Mouse (Mus musculus): Measurements from ENCODE around the gene Dnajc11. TPM values are rescaled to one million over a fixed set of nuclear protein-coding genes. Genes with fewer than 3 reads are reported as not detected.

The Dnajc11 gene
- polyA plus RNA-seq, 1 experiment from 2014 or later = 84.3 TPM

GRCm38 (mm10) chr4:151904098-151904497, 29.4 kb upstream of the Dnajc11 start:
- no peak overlapping the region for H3K9ac ChIP-seq
- no peaks in the 10 kb centered on the region for H3K36me3 ChIP-seq
- H3K27ac ChIP-seq = no peak overlapping the region
- 68% methylated on average over 11 of the region's 11 CpGs for WGBS
- no peaks in the 10 kb centered on the region for H3K9me3 ChIP-seq
- no peak for ATAC-seq (ENCODE audit: low FRiP score)
- H3K4me2 ChIP-seq = no peak overlapping the region
- no peak overlapping the region for H3K4me3 ChIP-seq
- H3K4me1 ChIP-seq (replicated peaks) = peaks cover 31% of the 10 kb centered on the region
- H3K27me3 ChIP-seq = 0 out of 2 replicates have a peak, but pooled peaks cover 15% of the 10 kb centered on the region

- Histone ChIP-seq H3K4me3 (no peak overlapping the region), H3K9ac (no peak overlapping the region), H3K36me3 (no peaks in the 10 kb centered on the region), H3K4me1 (replicated peaks) (peaks cover 26% of the 10 kb centered on the region), H3K27me3 (0 out of 2 replicates have a peak, but pooled peaks cover 15% of the 10 kb centered on the region), H3K27ac (no peak overlapping the region), H3K9me3 (no peaks in the 10 kb centered on the region), H3K4me2 (no peak overlapping the region)
- ATAC-seq (ENCODE audit: low FRiP score) = no peak
- WGBS = 81% methylated on average over 4 of the region's 4 CpGs
Measured at GRCm38 (mm10) chr4:151905621-151906020, 27.9 kb upstream of the Dnajc11 start.

- no peak overlapping the region for H3K4me3 ChIP-seq
- H3K4me1 ChIP-seq (replicated peaks) = peaks cover 23% of the 10 kb centered on the region
- no peaks in the 10 kb centered on the region for H3K9me3 ChIP-seq
- ATAC-seq (ENCODE audit: low FRiP score) = 0 out of 2 replicates have a peak, but pooled peaks have one; percentile 28
- no peak overlapping the region for H3K9ac ChIP-seq
- H3K27me3 ChIP-seq = 0 out of 2 replicates have a peak, but pooled peaks cover 8% of the 10 kb centered on the region
- H3K36me3 ChIP-seq = no peaks in the 10 kb centered on the region
- 71% methylated on average over 26 of the region's 26 CpGs for WGBS
- no peak overlapping the region for H3K27ac ChIP-seq
- 0 out of 2 replicates have a peak overlapping the region, but pooled peaks have one; percentile 8 for H3K4me2 ChIP-seq
Measured at GRCm38 (mm10) chr4:151907577-151908343, 25.7 kb upstream of the Dnajc11 start.

GRCm38 (mm10) chr4:151908809-151909208, 24.7 kb upstream of the Dnajc11 start:
- Histone ChIP-seq H3K9me3 (no peaks in the 10 kb centered on the region), H3K4me1 (replicated peaks) (peaks cover 23% of the 10 kb centered on the region), H3K4me2 (no peak overlapping the region), H3K27me3 (0 out of 2 replicates have a peak, but pooled peaks cover 7% of the 10 kb centered on the region), H3K36me3 (no peaks in the 10 kb centered on the region), H3K27ac (peak overlapping the region; percentile 67), H3K4me3 (no peak overlapping the region), H3K9ac (no peak overlapping the region)
- no peak for ATAC-seq (ENCODE audit: low FRiP score)
- 75% methylated on average over 8 of the region's 8 CpGs for WGBS

GRCm38 (mm10) chr4:151916271-151916670, 17.2 kb upstream of the Dnajc11 start:
- Histone ChIP-seq H3K27me3 (no peaks in the 10 kb centered on the region), H3K36me3 (no peaks in the 10 kb centered on the region), H3K9me3 (no peaks in the 10 kb centered on the region), H3K27ac (no peak overlapping the region), H3K4me2 (no peak overlapping the region), H3K9ac (no peak overlapping the region), H3K4me1 (replicated peaks) (peaks cover 6% of the 10 kb centered on the region), H3K4me3 (no peak overlapping the region)
- WGBS = 71% methylated on average over 10 of the region's 11 CpGs
- no peak for ATAC-seq (ENCODE audit: low FRiP score)

GRCm38 (mm10) chr4:151919135-151919840, 14.2 kb upstream of the Dnajc11 start:
- Histone ChIP-seq H3K4me3 (no peak overlapping the region), H3K4me1 (replicated peaks) (peaks cover 6% of the 10 kb centered on the region), H3K9ac (no peak overlapping the region), H3K27me3 (no peaks in the 10 kb centered on the region), H3K4me2 (no peak overlapping the region), H3K27ac (no peak overlapping the region), H3K36me3 (no peaks in the 10 kb centered on the region), H3K9me3 (no peaks in the 10 kb centered on the region; the same call in 1 of the 2 replicates)
- 67% methylated on average over 20 of the region's 20 CpGs for WGBS
- ATAC-seq (ENCODE audit: low FRiP score) = no peak

GRCm38 (mm10) chr4:151919900-151920643, 13.4 kb upstream of the Dnajc11 start:
- H3K4me3 ChIP-seq = peak overlapping the region; percentile 21
- no peaks in the 10 kb centered on the region for H3K36me3 ChIP-seq
- H3K9me3 ChIP-seq = no peaks in the 10 kb centered on the region; the same call in 1 of the 2 replicates
- peak; percentile 43; the same call in 1 of the 2 replicates for ATAC-seq (ENCODE audit: low FRiP score)
- H3K27ac ChIP-seq = no peak overlapping the region
- H3K4me1 ChIP-seq (replicated peaks) = peaks cover 6% of the 10 kb centered on the region
- no peaks in the 10 kb centered on the region for H3K27me3 ChIP-seq
- H3K9ac ChIP-seq = peak overlapping the region; percentile 53; the same call in 1 of the 2 replicates
- H3K4me2 ChIP-seq = peak overlapping the region; percentile 49
- WGBS = 24% methylated on average over 16 of the region's 16 CpGs

- Histone ChIP-seq H3K4me3 (no peak overlapping the region), H3K27ac (no peak overlapping the region), H3K4me1 (replicated peaks) (peaks cover 3% of the 10 kb centered on the region; the same call in 1 of the 2 replicates), H3K4me2 (no peak overlapping the region), H3K9me3 (no peaks in the 10 kb centered on the region; the same call in 1 of the 2 replicates), H3K9ac (no peak overlapping the region), H3K27me3 (no peaks in the 10 kb centered on the region), H3K36me3 (no peaks in the 10 kb centered on the region)
- no peak for ATAC-seq (ENCODE audit: low FRiP score)
- WGBS = 95% methylated on average over 3 of the region's 3 CpGs
Measured at GRCm38 (mm10) chr4:151922124-151922523, 11.4 kb upstream of the Dnajc11 start.

- H3K4me3 ChIP-seq = peak overlapping the region; percentile 100; the same call in 1 of the 2 replicates
- peak overlapping the region; percentile 26; the same call in 1 of the 2 replicates for H3K4me2 ChIP-seq
- WGBS = 82% methylated on average over 13 of the region's 13 CpGs
- H3K27ac ChIP-seq = no peak overlapping the region
- no peaks in the 10 kb centered on the region for H3K27me3 ChIP-seq
- H3K36me3 ChIP-seq = no peaks in the 10 kb centered on the region
- no peak overlapping the region for H3K9ac ChIP-seq
- H3K9me3 ChIP-seq = no peaks in the 10 kb centered on the region
- peaks cover 21% of the 10 kb centered on the region for H3K4me1 ChIP-seq (replicated peaks)
- peak; percentile 85 for ATAC-seq (ENCODE audit: low FRiP score)
Measured at GRCm38 (mm10) chr4:151932576-151933504, 651 bp upstream of the Dnajc11 start.

GRCm38 (mm10) chr4:151934215-151934572, 703 bp downstream of the Dnajc11 start:
- ATAC-seq (ENCODE audit: low FRiP score) = no peak

GRCm38 (mm10) chr4:151937441-151937840, 4.0 kb downstream of the Dnajc11 start:
- Histone ChIP-seq H3K4me3 (no peak overlapping the region), H3K27me3 (no peaks in the 10 kb centered on the region), H3K4me1 (replicated peaks) (peaks cover 21% of the 10 kb centered on the region), H3K36me3 (no peaks in the 10 kb centered on the region), H3K9ac (no peak overlapping the region; the same call in 1 of the 2 replicates), H3K4me2 (no peak overlapping the region), H3K27ac (no peak overlapping the region), H3K9me3 (no peaks in the 10 kb centered on the region)
- WGBS = 95% methylated on average over 13 of the region's 13 CpGs
- ATAC-seq (ENCODE audit: low FRiP score) = no peak

More at GRCm38 (mm10) chr4:151934215-151934572, 703 bp downstream of the Dnajc11 start:
- no peaks in the 10 kb centered on the region for H3K36me3 ChIP-seq
- H3K4me3 ChIP-seq = peak overlapping the region; percentile 100
- WGBS = 2% methylated on average over 23 of the region's 23 CpGs
- no peaks in the 10 kb centered on the region for H3K9me3 ChIP-seq
- peak overlapping the region; percentile 98 for H3K9ac ChIP-seq
- peak overlapping the region; percentile 99 for H3K4me2 ChIP-seq
- H3K4me1 ChIP-seq (replicated peaks) = peaks cover 21% of the 10 kb centered on the region
- no peaks in the 10 kb centered on the region for H3K27me3 ChIP-seq
- 0 out of 2 replicates have a peak overlapping the region, but pooled peaks have one; percentile 75 for H3K27ac ChIP-seq
